Mouse (Mus musculus) testis, postnatal 14 days (tissue): ENCODE measurements around the gene Ndufb10.

ENCODE experiments used
- DNase-seq: peaks from one replicate; pipeline ENCODE4 v3.0.0; 2021; ENCODE audit warnings: low spot score

Gene Ndufb10

GRCm38 (mm10) chr17:24724184-24724583 is at the start of gene Ndufb10:
Gene Ndufb10 (minus strand): TSS chr17:24724478.
- DNase-seq = peak; percentile 90

- DNase-seq = no peak
Measured at GRCm38 (mm10) chr17:24773241-24773640, 49.0 kb upstream of the Ndufb10 start.

GRCm38 (mm10) chr17:24769146-24769545 is 44.9 kb upstream of the Ndufb10 start:
- no peak for DNase-seq

- DNase-seq = no peak
Measured at GRCm38 (mm10) chr17:24766266-24766875, 42.1 kb upstream of the Ndufb10 start.

GRCm38 (mm10) chr17:24765016-24765905 is 41.0 kb upstream of the Ndufb10 start:
- no peak for DNase-seq

- no peak for DNase-seq
Measured at GRCm38 (mm10) chr17:24761121-24761520, 36.8 kb upstream of the Ndufb10 start.

GRCm38 (mm10) chr17:24757394-24757793 is 33.1 kb upstream of the Ndufb10 start:
- no peak for DNase-seq

GRCm38 (mm10) chr17:24752415-24753394 is 28.4 kb upstream of the Ndufb10 start, which contains the start of gene Hs3st6:
Gene Hs3st6 (plus strand): TSS chr17:24752988.
- DNase-seq = no peak

- DNase-seq = no peak
Measured at GRCm38 (mm10) chr17:24751528-24751927, 27.2 kb upstream of the Ndufb10 start.

GRCm38 (mm10) chr17:24746986-24747385 is 22.7 kb upstream of the Ndufb10 start:
- DNase-seq = no peak

- DNase-seq = peak; percentile 66
Measured at GRCm38 (mm10) chr17:24745526-24746497, 21.5 kb upstream of the Ndufb10 start.

- DNase-seq = no peak
Measured at GRCm38 (mm10) chr17:24744381-24744780, 20.1 kb upstream of the Ndufb10 start.

GRCm38 (mm10) chr17:24743896-24744295 is 19.6 kb upstream of the Ndufb10 start:
- DNase-seq = no peak

- no peak for DNase-seq
Measured at GRCm38 (mm10) chr17:24742307-24742706, 18.0 kb upstream of the Ndufb10 start.

- DNase-seq = no peak
Measured at GRCm38 (mm10) chr17:24739926-24740325, 15.6 kb upstream of the Ndufb10 start.

- DNase-seq = no peak
Measured at GRCm38 (mm10) chr17:24738238-24738637, 14.0 kb upstream of the Ndufb10 start.

GRCm38 (mm10) chr17:24737135-24737810 is 13.0 kb upstream of the Ndufb10 start:
- DNase-seq = no peak

GRCm38 (mm10) chr17:24736330-24737051 is 12.2 kb upstream of the Ndufb10 start, which contains the start of gene Msrb1:
Gene Msrb1 (plus strand): TSS chr17:24736642.
- peak; percentile 95 for DNase-seq

- no peak for DNase-seq
Measured at GRCm38 (mm10) chr17:24735446-24735845, 11.2 kb upstream of the Ndufb10 start.
